ENCODE assay signal across 8 mouse cellular contexts in genomic region chr8:120736486-120736885, GRCm38 (mm10). TPM values are rescaled to one million over a fixed set of nuclear protein-coding genes. Genes with fewer than 3 reads are reported as not detected.
DNase-seq lines count a peak whose midpoint lies in the region; ATAC-seq lines count a peak whose summit lies in the region.

No protein-coding gene starts in this region.

- peaks cover 27% of the 10 kb centered on the region for H3K27me3 ChIP-seq in heart, embryonic 16.5 days (ENCODE audit: control insufficient read depth, insufficient read depth, low read length)

- no peaks in the 10 kb centered on the region for H3K9me3 ChIP-seq in heart, embryonic 16.5 days (replicated peaks; ENCODE audit: control insufficient read depth, low read length)

- no peak overlapping the region for H3K27ac ChIP-seq in heart, embryonic 16.5 days (ENCODE audit: low read length)

- peak overlapping the region; percentile 99 for H3K4me2 ChIP-seq in heart, embryonic 16.5 days (ENCODE audit: low read depth, low read length)

- ATAC-seq in heart, embryonic 16.5 days (replicated peaks; ENCODE audit: extremely low read depth, insufficient read depth, low FRiP score), result peak; percentile 34; the same call in 1 of the 2 replicates
- no peak for ATAC-seq in frontal cortex, adult (ENCODE audit: low TSS enrichment)

- WGBS in heart, embryonic 16.5 days, result 5% methylated on average over 11 of the region's 11 CpGs

- peak overlapping the region; percentile 73 for H3K9ac ChIP-seq in heart, embryonic 16.5 days (ENCODE audit: low read length)

- H3K4me1 ChIP-seq in heart, embryonic 16.5 days (ENCODE audit: control insufficient read depth, insufficient read depth, low read length), result peaks cover 8% of the 10 kb centered on the region

- intact Hi-C loops in left cerebral cortex, postnatal 4 days (cut with DNase I), result no loop called here
- intact Hi-C loops in left cerebral cortex, postnatal 25 days (cut with DNase I), result no loop called here

- peak; percentile 31 for DNase-seq in left cerebral cortex, postnatal 4 days
- DNase-seq in left cerebral cortex, postnatal 25 days (ENCODE audit: low spot score in 2 of 2), result no peak
- peak; percentile 73 for DNase-seq in embryo, embryonic 11 days
- DNase-seq in kidney, postnatal 36 days, result peak; percentile 69 to 79
- DNase-seq in mesoderm, embryonic 11.5 days (ENCODE audit: low read depth, low spot score), result peak; percentile 34
- DNase-seq in layer of hippocampus, adult 9-10 months (ENCODE audit: low spot score), result no peak

- peak overlapping the region; percentile 65 for H3K4me3 ChIP-seq in heart, embryonic 16.5 days (ENCODE audit: low read length)

- no peaks in the 10 kb centered on the region for H3K36me3 ChIP-seq in heart, embryonic 16.5 days (ENCODE audit: control insufficient read depth, insufficient read depth)

RNA-seq across cellular contexts. Expression of gene Irf8, which starts 0.3 kb away (rescaled TPM):
- total RNA-seq in left cerebral cortex, postnatal 4 days (2021), result 1 to 10 TPM; 1.8 to 2.5 TPM
- total RNA-seq in left cerebral cortex, postnatal 25 days (2021), result 1 to 10 TPM; 4.9 to 5.8 TPM
- 19.3 and 22.5 TPM in 2 replicates for polyA plus RNA-seq in heart, embryonic 16.5 days (2015; fragmentation: Nextera tagmentation; extraction: Ambion mirVana)

Comparison
In these comparisons a context has a peak if more than half of its experiments do, and no peak if none do; other contexts are left out.
1. DNase-seq: peak in left cerebral cortex, postnatal 4 days (single experiment), embryo, embryonic 11 days (single experiment), kidney, postnatal 36 days (2 of 2) and mesoderm, embryonic 11.5 days (single experiment); none in left cerebral cortex, postnatal 25 days (0 of 2) and layer of hippocampus, adult 9-10 months (single experiment).